Mouse (Mus musculus) adrenal gland, postnatal 4 days (tissue): ENCODE data around the gene Uhmk1. TPM values are rescaled to one million over a fixed set of nuclear protein-coding genes. Genes with fewer than 3 reads are reported as not detected.

Experiments
- DNase-seq, 2 experiments: peaks; one replicate each; pipeline ENCODE4 v3.0.0; 2021 to 2022; ENCODE audit warnings: low spot score in 2 of 2, mixed read lengths in 2 of 2
- total RNA-seq, 2 experiments: library from RNA; stranded (reverse); gene quantifications; 2 replicates each; pipeline ENCODE4 v1.2.3; 2021

The Uhmk1 gene
- total RNA-seq, 2 experiments from 2014 or later: 43.0 to 45.1 TPM

- DNase-seq: no peak
These were observed 38.4 kb downstream of the Uhmk1 start for GRCm38 (mm10) chr1:170176661-170177239.

GRCm38 (mm10) chr1:170175848-170176247 is 39.3 kb downstream of the Uhmk1 start:
- no peak for DNase-seq

- DNase-seq: peak; percentile 90 to 97
These were observed 40.3 kb downstream of the Uhmk1 start, which contains the start of gene Uap1 for GRCm38 (mm10) chr1:170174814-170175332. Gene Uap1 (minus strand): TSS chr1:170174957.

GRCm38 (mm10) chr1:170173991-170174813 is 41.0 kb downstream of the Uhmk1 start:
- DNase-seq: no peak

- DNase-seq: no peak
These were observed 47.4 kb downstream of the Uhmk1 start for GRCm38 (mm10) chr1:170167781-170168180.

- no peak for DNase-seq
These were observed 50.3 kb downstream of the Uhmk1 start for GRCm38 (mm10) chr1:170164913-170165312.

- no peak for DNase-seq
These were observed 51.1 kb downstream of the Uhmk1 start for GRCm38 (mm10) chr1:170164053-170164614.

- DNase-seq: no peak
These were observed 51.7 kb downstream of the Uhmk1 start for GRCm38 (mm10) chr1:170163398-170163943.

- no peak for DNase-seq
These were observed 53.3 kb downstream of the Uhmk1 start for GRCm38 (mm10) chr1:170161852-170162251.

GRCm38 (mm10) chr1:170160397-170160938 is 54.7 kb downstream of the Uhmk1 start:
- no peak for DNase-seq

- no peak for DNase-seq
These were observed 55.5 kb downstream of the Uhmk1 start for GRCm38 (mm10) chr1:170159707-170160106.

GRCm38 (mm10) chr1:170155761-170156160 is 59.4 kb downstream of the Uhmk1 start:
- no peak for DNase-seq

- DNase-seq: no peak
These were observed 59.9 kb downstream of the Uhmk1 start for GRCm38 (mm10) chr1:170155298-170155697.

GRCm38 (mm10) chr1:170153986-170154385 is 61.2 kb downstream of the Uhmk1 start:
- no peak for DNase-seq

GRCm38 (mm10) chr1:170152552-170152951 is 62.6 kb downstream of the Uhmk1 start:
- no peak for DNase-seq

GRCm38 (mm10) chr1:170150870-170151269 is 64.3 kb downstream of the Uhmk1 start:
- DNase-seq: no peak

- no peak for DNase-seq
These were observed 65.4 kb downstream of the Uhmk1 start for GRCm38 (mm10) chr1:170149756-170150155.

GRCm38 (mm10) chr1:170148536-170148935 is 66.7 kb downstream of the Uhmk1 start:
- DNase-seq: no peak

- no peak for DNase-seq
These were observed 67.3 kb downstream of the Uhmk1 start for GRCm38 (mm10) chr1:170147651-170148448.

GRCm38 (mm10) chr1:170145606-170146005 is 69.6 kb downstream of the Uhmk1 start:
- no peak for DNase-seq
